Mouse (Mus musculus): ENCODE results near the gene Uncx.
"Not testable (repeated sequence)": the region's sequence is repeated elsewhere in the genome, so short reads cannot be mapped to it uniquely, and the experiment has no call there.

The Uncx gene

GRCm38 (mm10) chr5:139561363-139562001 lies 18.2 kb downstream of the Uncx start:
- no peak for DNase-seq (ENCODE audit: low spot score)

GRCm38 (mm10) chr5:139564663-139565062 lies 21.4 kb downstream of the Uncx start:
- DNase-seq (ENCODE audit: low spot score) = no peak

GRCm38 (mm10) chr5:139565462-139565861 lies 22.2 kb downstream of the Uncx start:
- DNase-seq (ENCODE audit: low spot score) = no peak

- no peak for DNase-seq (ENCODE audit: low spot score)
Measured at GRCm38 (mm10) chr5:139566640-139567399, 23.5 kb downstream of the Uncx start.

- no peak for DNase-seq (ENCODE audit: low spot score)
Measured at GRCm38 (mm10) chr5:139568079-139568478, 24.8 kb downstream of the Uncx start.

- DNase-seq (ENCODE audit: low spot score) = no peak
Measured at GRCm38 (mm10) chr5:139572526-139572925, 29.2 kb downstream of the Uncx start.

- no peak for DNase-seq (ENCODE audit: low spot score)
Measured at GRCm38 (mm10) chr5:139573606-139574311, 30.5 kb downstream of the Uncx start.

- no peak for DNase-seq (ENCODE audit: low spot score)
Measured at GRCm38 (mm10) chr5:139575054-139575453, 31.8 kb downstream of the Uncx start.

GRCm38 (mm10) chr5:139580171-139580743 lies 37.0 kb downstream of the Uncx start:
- no peak for DNase-seq (ENCODE audit: low spot score)

- no peak for DNase-seq (ENCODE audit: low spot score)
Measured at GRCm38 (mm10) chr5:139581308-139581868, 38.1 kb downstream of the Uncx start.

GRCm38 (mm10) chr5:139584971-139585747 lies 41.9 kb downstream of the Uncx start:
- DNase-seq (ENCODE audit: low spot score) = no peak

- DNase-seq (ENCODE audit: low spot score) = no peak
Measured at GRCm38 (mm10) chr5:139585748-139586060, 42.4 kb downstream of the Uncx start.

- DNase-seq (ENCODE audit: low spot score) = not testable (repeated sequence)
Measured at GRCm38 (mm10) chr5:139587459-139587858, 44.2 kb downstream of the Uncx start.

- DNase-seq (ENCODE audit: low spot score) = not testable (repeated sequence)
Measured at GRCm38 (mm10) chr5:139590682-139591360, 47.5 kb downstream of the Uncx start.

- DNase-seq (ENCODE audit: low spot score) = no peak
Measured at GRCm38 (mm10) chr5:139592011-139592410, 48.7 kb downstream of the Uncx start.

GRCm38 (mm10) chr5:139592850-139593249 lies 49.6 kb downstream of the Uncx start:
- DNase-seq (ENCODE audit: low spot score) = no peak

- no peak for DNase-seq (ENCODE audit: low spot score)
Measured at GRCm38 (mm10) chr5:139593746-139594145, 50.5 kb downstream of the Uncx start.

- DNase-seq (ENCODE audit: low spot score) = no peak
Measured at GRCm38 (mm10) chr5:139595001-139595400, 51.7 kb downstream of the Uncx start.

All from layer of hippocampus, adult 11-12 months (tissue).